Mouse (Mus musculus): ENCODE data around the gene Igsf8.

- TF ChIP-seq POLR2A (IDR thresholded peaks at IDR 0.05; ENCODE audit: low read depth, low read length): no peak
- no peak for TF ChIP-seq CTCF (IDR thresholded peaks at IDR 0.05; ENCODE audit: borderline replicate concordance, insufficient read depth, low read length)
These were observed 91.0 kb downstream of the Igsf8 start for GRCm38 (mm10) chr1:172352453-172352852.

Measured in embryonic fibroblast, embryonic 13.5 days (primary cell).